Mouse (Mus musculus) CH12F3 (cell line): Measurements from ENCODE around the gene Gm10490.

Experiments
- in situ Hi-C: fragments of 300-500 bp; cut with MboI; formaldehyde crosslinking; loops from 2 replicates; pipeline ENCODE4 v1.14.3; 2020; ENCODE audit warnings: low sequenced_read_pairs

Gene Gm10490

GRCm38 (mm10) chrX:7922032-7922431 is 12.7 kb downstream of the Gm10490 start:
- in situ Hi-C loops: loop anchor here (10.0 to 25.0 kb wide), 2 partner anchors 93 to 190 kb away; partner anchors contain the start of gene Glod5

GRCm38 (mm10) chrX:7926266-7926665 is 16.9 kb downstream of the Gm10490 start:
- in situ Hi-C loops: loop anchor here (10.0 kb wide), 1 partner anchor 89 kb away; the partner anchor contains the start of gene Glod5

DNA sequence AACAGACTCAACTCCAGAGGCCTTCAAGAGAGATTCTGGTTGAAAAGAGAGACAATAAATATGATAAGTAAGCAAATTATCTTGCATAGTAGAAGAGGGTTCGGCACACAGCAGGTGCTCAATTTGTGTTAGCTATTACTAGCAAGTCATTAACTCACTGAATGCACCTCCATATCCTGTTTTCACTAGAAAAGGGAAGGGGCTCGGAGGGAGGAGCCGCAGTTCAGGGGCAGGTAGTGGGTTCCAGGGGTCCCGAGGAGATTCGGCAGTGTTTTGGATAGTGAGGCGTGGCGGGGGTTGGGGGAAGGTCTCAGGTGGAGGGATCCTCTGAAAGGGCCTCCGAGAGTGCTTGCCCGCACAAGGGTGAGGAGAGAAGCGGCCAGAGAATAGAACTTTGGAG is 17.8 kb downstream of the Gm10490 start:
- in situ Hi-C loops: loop anchor here (10.0 kb wide), 1 partner anchor 88 kb away; the partner anchor contains the start of gene Glod5

DNA sequence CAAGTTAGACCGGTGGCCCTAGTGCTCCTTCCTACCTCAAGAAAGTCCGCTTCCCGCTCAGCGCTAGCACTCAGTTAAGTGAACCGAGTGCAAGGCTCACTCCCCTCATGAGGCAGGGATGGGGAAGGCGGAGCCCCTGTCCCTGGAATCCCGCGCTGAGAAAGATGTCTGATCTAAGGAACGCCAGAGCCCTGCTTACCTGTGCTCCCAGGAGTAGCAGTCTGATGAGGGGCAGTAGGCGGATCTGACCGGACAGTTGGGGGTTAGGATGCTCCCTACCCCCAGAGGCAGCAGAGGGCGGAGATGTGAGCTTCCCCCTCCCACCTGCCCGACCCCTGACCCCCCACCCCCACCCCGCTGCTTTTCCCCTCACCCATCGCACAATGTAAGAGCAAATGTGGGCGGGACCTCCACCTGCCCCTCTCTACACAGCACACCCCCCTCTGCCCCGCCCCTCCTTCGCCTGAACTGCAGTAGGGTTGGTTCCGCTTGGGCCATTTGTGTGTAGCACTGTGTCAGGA is 19.0 kb downstream of the Gm10490 start, which contains the start of gene Eras:
Gene Eras, minus strand, starts transcription at position 338 of the 521 bp plus-strand sequence.
- in situ Hi-C loops: loop anchor here (10.0 kb wide), 1 partner anchor 86 kb away; the partner anchor contains the start of gene Glod5

DNA sequence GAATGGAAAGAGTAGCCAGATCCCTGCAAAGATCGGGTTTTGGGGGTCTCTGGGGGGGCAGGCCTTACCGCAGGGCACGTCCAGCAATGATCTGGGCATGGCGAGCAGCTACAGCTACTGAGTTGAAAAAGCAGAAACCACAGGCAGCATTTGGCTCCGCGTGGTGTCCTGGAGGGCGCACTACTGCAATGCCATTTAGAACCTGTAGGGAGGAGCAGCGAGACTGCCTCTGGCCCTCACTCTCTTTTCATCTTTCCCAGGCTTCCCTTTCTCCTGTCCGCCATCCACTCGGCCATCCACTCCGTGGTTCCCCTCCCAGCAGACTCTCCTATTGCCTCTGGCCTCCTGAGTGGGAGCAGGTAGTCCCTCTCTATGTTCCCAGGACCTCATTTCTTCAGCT is 27.5 kb downstream of the Gm10490 start:
- in situ Hi-C loops: no loop called here

DNA sequence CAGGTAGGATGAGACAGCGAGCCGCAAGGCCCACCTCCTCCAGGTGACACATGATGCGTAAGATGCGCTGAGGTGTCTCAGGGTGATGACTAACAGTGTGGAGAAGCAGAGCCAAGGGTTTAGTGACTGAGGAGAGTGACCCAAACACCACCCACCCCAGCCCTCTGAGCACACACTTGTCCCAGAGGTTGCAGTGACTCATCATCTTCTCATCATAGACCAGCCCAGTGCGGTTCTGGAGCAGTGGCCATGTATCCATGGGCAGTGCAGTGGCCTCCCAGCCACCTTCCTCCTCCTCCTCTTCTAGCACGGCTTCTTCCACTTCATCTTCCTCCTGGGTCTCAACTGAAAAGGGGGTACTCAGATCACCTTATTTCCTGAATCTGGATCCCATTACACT is 28.3 kb downstream of the Gm10490 start:
- in situ Hi-C loops: no loop called here

DNA sequence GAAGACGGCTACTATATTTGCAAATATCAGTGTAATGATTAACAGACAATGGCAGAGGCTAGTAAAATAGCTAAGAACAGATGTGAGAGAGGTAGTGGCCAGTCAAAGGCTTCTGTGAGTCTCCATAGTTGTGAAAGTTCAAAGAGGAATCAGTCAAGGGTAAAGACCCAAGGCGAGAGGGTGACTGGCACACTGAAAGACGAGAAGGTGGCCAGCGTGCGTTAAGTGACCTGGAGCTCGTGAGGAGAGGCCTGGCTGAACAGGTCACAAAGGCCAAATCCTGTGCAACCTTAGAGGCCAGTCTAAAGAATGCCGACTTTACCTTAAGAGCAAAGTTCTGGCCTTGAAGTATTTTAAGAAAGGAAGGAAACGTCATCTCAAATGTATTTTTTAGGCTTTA is 36.3 kb downstream of the Gm10490 start:
- in situ Hi-C loops: no loop called here

GRCm38 (mm10) chrX:7947108-7947899 is 38.0 kb downstream of the Gm10490 start, which contains the start of gene Hdac6:
TSS of gene Hdac6 (minus strand) at chrX:7947889.
- in situ Hi-C loops: no loop called here

DNA sequence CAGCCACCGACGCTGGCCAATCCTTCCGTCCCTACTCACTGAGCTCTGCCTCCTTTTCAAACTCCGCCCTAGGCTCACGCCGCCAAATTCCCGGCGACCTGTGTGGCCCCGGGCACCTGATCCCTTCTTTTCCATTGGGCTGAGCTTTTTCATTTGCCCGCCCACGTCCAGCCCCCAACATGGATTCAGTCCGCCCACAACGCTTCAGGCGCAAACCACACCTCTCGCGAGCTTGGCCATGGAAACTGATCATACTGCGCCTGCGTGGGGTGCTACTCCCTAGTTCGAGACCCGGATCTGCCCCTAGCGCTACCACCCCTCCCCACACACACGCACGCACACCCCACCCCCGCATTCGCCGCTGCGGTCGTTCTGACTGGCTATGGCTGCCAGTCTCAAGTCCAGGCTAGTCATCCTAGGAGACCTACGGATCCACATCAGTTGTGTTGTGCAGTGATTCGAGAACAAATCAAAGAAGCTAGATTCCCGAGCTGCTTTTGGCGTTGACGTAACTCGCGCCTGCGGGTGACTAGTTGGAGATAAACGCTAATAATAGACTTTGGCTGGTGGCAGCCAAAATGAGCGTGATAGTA is 38.7 kb downstream of the Gm10490 start:
- in situ Hi-C loops: no loop called here

- in situ Hi-C loops: no loop called here
Measured at GRCm38 (mm10) chrX:7950091-7950490, 40.7 kb downstream of the Gm10490 start.

GRCm38 (mm10) chrX:7958868-7959267 is 49.5 kb downstream of the Gm10490 start:
- in situ Hi-C loops: no loop called here
